Mouse (Mus musculus): ENCODE results near the gene Dip2c.

- no peak for TF ChIP-seq CTCF (IDR thresholded peaks at IDR 0.05; ENCODE audit: extremely low read depth, insufficient read depth, low read length)
- no peak for TF ChIP-seq POLR2A (IDR thresholded peaks at IDR 0.05; ENCODE audit: extremely low read depth, insufficient read depth, low read length)
Observed at GRCm38 (mm10) chr13:9431441-9431840, 155.1 kb downstream of the Dip2c start.

Measured in cortical plate, adult 2 months (tissue).